Mouse (Mus musculus) frontal cortex, postnatal 36 days (tissue): ENCODE results near the gene Vmn2r77.
"Not testable (repeated sequence)": the region's sequence is repeated elsewhere in the genome, so short reads cannot be mapped to it uniquely, and the experiment has no call there.

Experiments
- DNase-seq, 2 experiments: peaks; one replicate each; pipeline ENCODE4 v3.0.0; 2022; ENCODE audit warnings: low spot score in 2 of 2

Vmn2r77 gene

DNA sequence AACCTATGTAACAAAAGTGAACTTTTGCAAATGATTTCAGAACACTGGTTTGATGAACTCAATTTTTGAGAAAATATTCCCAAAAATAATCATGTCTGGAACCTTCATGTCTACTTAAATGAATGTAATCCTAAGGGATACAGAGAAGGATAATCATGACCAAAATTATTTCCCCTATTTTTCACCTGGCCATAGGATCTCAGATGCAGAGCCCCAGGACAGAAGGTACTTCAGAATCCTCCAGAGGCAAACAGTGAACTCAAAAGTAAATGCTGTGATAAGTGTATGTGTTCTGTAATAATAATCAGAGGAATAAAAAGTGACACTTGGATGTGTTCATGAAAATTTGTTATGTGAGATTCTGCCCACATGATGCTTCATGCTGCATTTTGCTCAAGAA, at the start of gene Vmn2r77:
Gene Vmn2r77, plus strand, starts transcription at position 301 of the 400 bp plus-strand sequence.
- no peak for DNase-seq

DNA sequence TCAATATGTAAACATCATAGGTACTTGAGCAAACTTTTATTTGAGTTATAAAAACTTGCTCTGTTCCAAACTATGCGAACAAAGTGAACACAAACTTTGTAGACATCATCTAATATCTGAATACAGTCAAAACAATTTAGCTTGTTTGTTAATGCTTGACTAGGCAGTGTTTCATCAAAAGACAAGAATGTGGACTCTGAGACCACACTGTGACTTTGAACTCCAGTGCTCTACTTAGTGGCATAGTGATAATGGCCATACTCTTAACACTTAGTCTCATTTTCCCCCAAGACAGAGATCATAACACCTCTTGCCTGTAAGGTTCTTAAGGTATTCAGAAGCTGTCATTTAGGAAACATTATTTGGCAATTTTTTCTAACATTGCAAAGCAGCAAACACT, 34.1 kb upstream of the Vmn2r77 start:
- no peak for DNase-seq

DNA sequence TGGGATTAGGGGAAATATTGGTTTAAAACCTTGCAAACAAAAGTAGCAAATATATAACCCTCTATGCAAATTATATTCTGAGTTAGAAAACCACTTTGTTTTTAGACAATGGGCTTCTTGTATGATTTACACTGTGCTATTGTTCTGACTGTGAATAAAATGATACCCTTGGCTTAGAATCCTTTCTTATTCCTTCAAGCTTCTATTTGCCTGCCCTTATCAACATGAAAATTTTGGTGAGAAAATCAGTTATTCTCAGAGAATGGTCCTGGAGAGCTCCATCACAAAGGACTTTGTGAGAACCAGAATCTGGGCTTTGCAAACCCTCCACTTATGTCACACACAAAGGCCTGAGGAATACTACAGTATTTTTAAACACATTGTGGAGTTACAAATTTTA, 30.2 kb upstream of the Vmn2r77 start:
- DNase-seq = no peak

DNA sequence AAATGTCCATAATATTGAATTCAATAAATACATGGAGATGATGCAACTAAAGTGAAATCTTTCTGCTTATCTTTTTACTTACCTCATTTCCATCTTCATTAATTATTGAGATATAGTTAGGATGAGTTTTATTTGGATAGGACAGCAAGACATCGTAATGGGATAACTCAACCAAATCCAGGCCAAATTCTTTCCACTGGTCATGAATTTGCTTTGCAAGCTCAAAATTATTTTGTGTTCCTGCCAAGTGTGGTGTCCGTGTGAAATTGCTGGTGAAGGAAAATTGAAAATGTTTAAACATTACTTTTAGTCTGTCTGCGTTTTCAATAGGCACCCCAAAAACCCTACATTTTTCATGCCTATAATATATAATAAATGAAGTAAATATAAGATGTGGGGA, 23.2 kb upstream of the Vmn2r77 start:
- DNase-seq = no peak

DNA sequence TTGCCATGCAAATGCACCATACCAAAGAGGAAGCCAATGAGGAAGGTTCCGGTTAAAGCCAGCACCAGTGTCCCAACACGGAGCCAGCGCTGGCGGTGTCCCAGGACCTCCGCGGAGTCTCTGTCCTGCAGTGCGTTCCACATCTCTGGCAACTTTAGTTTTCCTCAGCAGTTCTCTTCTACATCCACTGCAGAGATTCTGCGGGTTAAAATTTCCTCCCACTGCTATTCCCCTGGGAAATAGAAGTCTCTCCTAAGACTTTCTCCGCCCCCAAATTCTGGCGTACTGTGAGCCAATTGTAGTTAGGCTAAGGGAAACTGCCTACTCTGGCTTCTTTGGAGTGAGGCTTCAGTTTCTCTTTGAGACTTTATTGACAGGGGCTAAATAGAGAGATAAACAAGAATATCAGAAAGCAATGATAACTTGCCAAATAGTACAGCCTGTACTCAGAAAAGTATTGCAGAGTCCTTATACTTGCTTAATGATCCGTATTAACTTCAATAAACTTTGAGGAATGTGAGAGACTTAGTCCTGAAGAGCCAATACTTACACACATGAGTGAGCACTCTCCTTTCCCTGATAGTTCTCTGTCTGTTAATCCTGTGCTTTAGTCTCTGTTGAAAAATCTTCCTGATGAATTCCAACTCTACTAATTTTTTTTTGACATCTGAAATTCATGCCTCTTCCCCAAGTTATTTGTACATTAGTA, 19.1 kb upstream of the Vmn2r77 start, which contains the start of gene Folh1:
Gene Folh1, minus strand, starts transcription at position 327 of the 709 bp plus-strand sequence.
- DNase-seq = peak; percentile 15 to 18

DNA sequence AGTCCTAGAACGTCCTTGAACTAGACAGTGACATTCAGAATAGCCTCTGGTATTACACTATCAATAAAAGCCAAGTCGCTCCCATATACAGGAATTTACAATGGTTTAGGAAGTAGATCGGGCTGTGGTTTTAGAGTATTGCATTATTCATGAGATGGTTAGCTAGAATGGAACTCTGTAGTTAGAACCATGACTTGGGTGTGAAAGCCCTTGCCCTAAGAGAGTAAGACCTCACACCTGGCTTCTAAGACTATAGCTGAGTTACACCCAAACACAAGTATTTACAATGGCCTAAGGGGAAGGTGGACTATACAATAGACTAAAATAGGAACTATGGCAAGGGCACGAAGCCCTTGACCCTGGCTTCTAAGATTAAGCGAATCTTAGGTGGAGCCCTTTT, 20.4 kb downstream of the Vmn2r77 start:
- DNase-seq = not testable (repeated sequence)

DNA sequence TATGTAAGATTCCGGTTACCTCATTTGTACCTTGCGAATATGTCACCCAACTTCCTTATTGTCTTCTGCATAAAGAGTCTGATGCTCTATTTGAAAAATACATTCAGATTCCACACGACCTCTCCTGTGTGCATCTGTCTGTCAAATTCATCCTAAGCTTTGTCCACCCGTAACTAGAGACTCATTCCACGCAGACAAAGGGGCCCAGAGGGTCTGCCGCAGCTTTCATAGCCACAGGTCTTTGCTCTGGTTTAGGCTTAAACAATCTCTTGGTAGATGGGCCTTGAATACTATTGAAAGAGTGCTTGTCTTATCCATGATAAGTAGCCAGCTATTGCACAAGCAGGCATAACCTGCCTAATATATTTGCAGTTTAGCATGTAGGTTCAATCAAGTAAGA, 20.9 kb downstream of the Vmn2r77 start:
- not testable (repeated sequence) for DNase-seq

DNA sequence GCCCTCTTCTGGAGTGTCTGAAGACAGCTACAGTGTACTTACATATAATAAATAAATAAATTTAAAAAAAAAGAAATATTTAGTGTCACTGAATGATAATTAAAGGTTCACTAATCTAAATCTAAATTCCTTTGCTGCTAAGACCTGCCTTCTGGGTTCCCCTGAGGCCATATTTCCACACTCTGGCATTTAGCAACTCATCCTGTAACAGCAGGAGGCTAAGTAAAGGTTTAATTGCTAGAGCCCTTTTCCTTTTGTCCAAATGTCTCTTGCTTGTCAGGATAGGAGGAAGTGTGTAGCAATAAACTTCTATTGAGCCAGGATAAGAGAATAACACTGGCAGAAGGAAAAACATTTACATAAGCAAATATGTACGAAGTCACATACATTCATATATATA, 21.6 kb downstream of the Vmn2r77 start:
- no peak for DNase-seq
